Mouse (Mus musculus): Measurements from ENCODE around the gene Trp53tg5. TPM values are rescaled to one million over a fixed set of nuclear protein-coding genes. Genes with fewer than 3 reads are reported as not detected.

Trp53tg5 gene
- polyA plus RNA-seq, 1 experiment from 2014 or later: not detected

DNA sequence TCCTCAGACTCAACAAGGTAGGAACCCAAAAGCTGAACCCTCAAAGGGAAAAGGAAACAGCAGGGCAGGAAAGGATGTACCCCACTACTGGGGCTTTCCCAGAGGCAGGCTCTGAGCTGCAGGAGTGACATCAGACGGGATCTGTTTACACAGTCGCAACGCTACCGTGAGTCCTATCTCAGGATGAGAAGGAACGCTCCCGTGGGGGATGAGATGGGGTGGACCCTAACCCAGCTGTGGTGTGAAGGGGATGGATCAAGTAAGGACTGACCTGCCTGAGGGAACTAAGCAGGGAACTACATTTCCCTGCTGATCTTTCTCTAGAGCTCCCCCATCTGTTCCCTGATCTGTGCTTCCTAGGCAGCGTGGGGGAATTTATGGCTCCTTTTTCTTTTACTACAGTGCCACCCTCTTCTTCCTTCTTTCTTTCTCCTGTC, 16.6 kb downstream of the Trp53tg5 start, which contains the start of gene Sys1:
Gene Sys1 (plus strand): TSS at position 101 of the 437 bp plus-strand sequence.
- H3K4me2 ChIP-seq (ENCODE audit: low read depth, low read length): peak within 1 kb of the TSS; percentile 40
- H3K36me3 ChIP-seq (ENCODE audit: control insufficient read depth, insufficient read depth): no peaks in the 10 kb centered on the region
- peak within 1 kb of the TSS; percentile 57 for H3K9ac ChIP-seq (ENCODE audit: low read length)
- H3K27me3 ChIP-seq (ENCODE audit: control insufficient read depth, insufficient read depth, low read length): no peaks in the 10 kb centered on the region
- H3K9me3 ChIP-seq (replicated peaks; ENCODE audit: control insufficient read depth, low read length): no peaks in the 10 kb centered on the region
- 5% methylated on average over 7 of the region's 7 CpGs for WGBS
- H3K4me3 ChIP-seq (ENCODE audit: low read length): no peak within 1 kb of the TSS
- peak within 1 kb of the TSS; percentile 23 for H3K27ac ChIP-seq (ENCODE audit: low read length)
- no peak for ATAC-seq (replicated peaks; ENCODE audit: extremely low read depth, insufficient read depth, low FRiP score)
- H3K4me1 ChIP-seq (ENCODE audit: control insufficient read depth, insufficient read depth, low read length): peaks cover 52% of the 10 kb centered on the region

DNA sequence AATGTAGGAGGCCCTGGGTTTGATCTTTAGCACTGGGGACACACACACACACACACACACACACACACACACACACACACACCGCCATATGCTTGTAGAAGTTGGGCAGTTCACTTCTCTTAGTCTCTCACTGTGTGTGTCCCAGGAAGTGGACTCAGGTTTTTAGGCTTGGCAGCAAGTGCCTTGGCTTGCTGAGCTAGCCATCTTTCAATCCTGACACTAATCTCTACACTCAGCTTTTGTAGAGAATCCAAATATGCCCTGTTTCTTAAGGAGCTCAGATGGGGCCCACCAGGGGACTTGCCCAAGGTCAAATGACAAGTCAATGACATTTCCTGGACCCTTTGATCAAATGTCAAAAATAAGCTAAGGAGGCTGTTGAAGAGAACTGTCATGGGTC, 17.1 kb downstream of the Trp53tg5 start:
- Histone ChIP-seq H3K36me3 (ENCODE audit: control insufficient read depth, insufficient read depth) (no peaks in the 10 kb centered on the region), H3K9ac (ENCODE audit: low read length) (no peak overlapping the region), H3K27ac (ENCODE audit: low read length) (peak overlapping the region; percentile 23; the same call in 1 of the 2 replicates), H3K9me3 (replicated peaks; ENCODE audit: control insufficient read depth, low read length) (no peaks in the 10 kb centered on the region), H3K4me3 (ENCODE audit: low read length) (no peak overlapping the region), H3K4me2 (ENCODE audit: low read depth, low read length) (peak overlapping the region; percentile 40; the same call in 1 of the 2 replicates), H3K27me3 (ENCODE audit: control insufficient read depth, insufficient read depth, low read length) (no peaks in the 10 kb centered on the region), H3K4me1 (ENCODE audit: control insufficient read depth, insufficient read depth, low read length) (peaks cover 53% of the 10 kb centered on the region)
- WGBS: 79% methylated on average over 1 of the region's 1 CpGs
- no peak for ATAC-seq (replicated peaks; ENCODE audit: extremely low read depth, insufficient read depth, low FRiP score)

DNA sequence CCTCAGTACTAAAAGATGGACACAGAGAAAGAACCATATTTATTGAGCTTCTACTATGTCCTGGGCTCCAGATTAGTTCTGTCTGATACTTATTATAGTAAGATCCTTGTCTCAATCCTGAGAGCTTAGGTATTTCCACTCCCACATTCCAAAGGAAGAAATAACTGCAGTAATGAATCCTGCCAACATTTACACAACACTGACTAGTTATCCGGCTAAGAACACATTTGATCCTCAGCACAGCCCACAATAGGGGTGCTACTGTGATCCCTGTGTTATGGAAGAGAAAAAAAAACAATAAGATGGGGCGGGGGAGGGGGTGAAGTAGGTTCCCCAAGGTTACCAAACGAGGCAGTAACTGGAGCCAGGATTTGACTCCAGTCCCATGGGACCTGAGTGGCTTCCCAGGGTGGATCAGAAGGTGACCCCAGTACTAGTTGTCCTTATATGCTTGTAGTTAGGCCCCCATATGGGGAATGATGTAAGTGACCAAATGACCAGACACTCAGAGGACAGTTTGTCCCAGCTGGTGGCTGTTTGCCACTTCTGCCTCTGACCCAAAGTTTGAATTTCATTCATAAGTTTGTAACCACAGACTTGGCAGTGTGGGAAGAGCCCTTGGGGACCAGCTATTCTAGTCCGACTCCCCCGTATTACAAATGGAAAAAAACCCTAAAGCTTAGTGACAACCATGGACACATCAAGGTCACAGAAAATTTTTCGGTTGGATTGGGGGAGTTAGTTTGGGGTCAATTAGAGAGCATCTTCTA, 17.9 kb downstream of the Trp53tg5 start:
- no peak overlapping the region for H3K4me2 ChIP-seq (ENCODE audit: low read depth, low read length)
- H3K9ac ChIP-seq (ENCODE audit: low read length): no peak overlapping the region
- peaks cover 53% of the 10 kb centered on the region for H3K4me1 ChIP-seq (ENCODE audit: control insufficient read depth, insufficient read depth, low read length)

DNA sequence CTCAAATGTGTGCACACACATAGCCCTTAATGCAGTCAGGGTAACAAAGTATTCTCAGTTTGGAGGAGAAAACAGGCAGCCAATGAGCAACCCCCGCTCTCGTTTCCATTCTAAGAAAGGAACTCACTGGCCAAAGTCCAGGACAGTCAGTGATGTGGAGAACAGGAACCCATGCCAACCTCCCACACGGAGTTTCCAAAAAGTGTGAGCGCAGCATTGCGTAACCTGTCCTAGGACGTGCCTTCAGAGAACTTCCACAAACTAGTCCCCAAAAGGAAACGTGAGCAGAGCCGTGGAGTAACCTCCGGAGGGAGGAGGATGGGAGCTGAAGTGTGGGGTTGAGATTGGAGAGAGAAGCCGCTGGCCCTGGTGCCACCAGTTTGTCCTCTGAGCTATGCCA, 18.7 kb downstream of the Trp53tg5 start:
- 0 out of 2 replicates have a peak, but pooled peaks have one; percentile 10 for ATAC-seq (replicated peaks; ENCODE audit: extremely low read depth, insufficient read depth, low FRiP score)
- Histone ChIP-seq H3K9me3 (replicated peaks; ENCODE audit: control insufficient read depth, low read length) (peaks cover 4% of the 10 kb centered on the region), H3K36me3 (ENCODE audit: control insufficient read depth, insufficient read depth) (no peaks in the 10 kb centered on the region), H3K4me2 (ENCODE audit: low read depth, low read length) (peak overlapping the region; percentile 10; the same call in 1 of the 2 replicates), H3K4me1 (ENCODE audit: control insufficient read depth, insufficient read depth, low read length) (peaks cover 54% of the 10 kb centered on the region), H3K27ac (ENCODE audit: low read length) (peak overlapping the region; percentile 77), H3K4me3 (ENCODE audit: low read length) (no peak overlapping the region), H3K27me3 (ENCODE audit: control insufficient read depth, insufficient read depth, low read length) (peaks cover 7% of the 10 kb centered on the region; the same call in 1 of the 2 replicates), H3K9ac (ENCODE audit: low read length) (no peak overlapping the region)
- WGBS: 24% methylated on average over 10 of the region's 10 CpGs

More for the DNA sequence above, 17.9 kb downstream of the Trp53tg5 start:
- H3K4me3 ChIP-seq (ENCODE audit: low read length): no peak overlapping the region
- peak overlapping the region; percentile 77 for H3K27ac ChIP-seq (ENCODE audit: low read length)
- no peaks in the 10 kb centered on the region for H3K36me3 ChIP-seq (ENCODE audit: control insufficient read depth, insufficient read depth)
- H3K9me3 ChIP-seq (replicated peaks; ENCODE audit: control insufficient read depth, low read length): no peaks in the 10 kb centered on the region
- ATAC-seq (replicated peaks; ENCODE audit: extremely low read depth, insufficient read depth, low FRiP score): no peak
- H3K27me3 ChIP-seq (ENCODE audit: control insufficient read depth, insufficient read depth, low read length): peaks cover under 1% of the 10 kb centered on the region; the same call in 1 of the 2 replicates
- WGBS: 58% methylated on average over 6 of the region's 6 CpGs

DNA sequence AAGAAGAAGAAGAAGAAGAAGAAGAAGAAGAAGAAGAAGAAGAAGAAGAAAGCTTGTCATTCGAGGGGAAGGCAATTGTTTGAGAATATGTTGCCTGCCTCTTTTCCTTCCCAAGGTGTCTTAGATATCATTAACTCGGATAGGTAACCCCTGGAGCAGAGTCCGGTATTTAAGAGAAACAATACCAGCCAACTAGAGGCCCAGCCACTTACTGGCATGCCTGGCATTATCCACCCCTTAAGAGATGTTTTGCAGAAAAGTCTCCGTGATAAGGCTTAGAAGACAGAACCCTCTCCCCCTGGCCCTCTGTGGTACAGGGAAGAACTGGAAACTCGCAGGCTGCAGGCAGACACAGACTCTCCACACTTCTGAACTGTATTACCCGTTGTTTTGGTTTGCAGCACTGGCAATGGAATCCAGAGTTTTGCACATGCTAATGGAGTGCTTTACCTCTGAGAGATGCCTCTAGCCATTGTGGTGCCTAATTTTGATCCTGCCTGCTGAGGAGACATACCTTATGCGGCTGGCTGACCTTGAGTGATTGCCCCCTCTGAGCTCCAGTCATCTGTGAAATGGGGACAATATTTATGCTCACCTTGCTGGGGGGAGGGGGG, 19.5 kb downstream of the Trp53tg5 start:
- Histone ChIP-seq H3K9ac (ENCODE audit: low read length) (no peak overlapping the region), H3K4me3 (ENCODE audit: low read length) (no peak overlapping the region), H3K27me3 (ENCODE audit: control insufficient read depth, insufficient read depth, low read length) (peaks cover 7% of the 10 kb centered on the region; the same call in 1 of the 2 replicates), H3K27ac (ENCODE audit: low read length) (0 out of 2 replicates have a peak overlapping the region, but pooled peaks have one; percentile 1), H3K9me3 (replicated peaks; ENCODE audit: control insufficient read depth, low read length) (peaks cover 4% of the 10 kb centered on the region), H3K36me3 (ENCODE audit: control insufficient read depth, insufficient read depth) (no peaks in the 10 kb centered on the region), H3K4me1 (ENCODE audit: control insufficient read depth, insufficient read depth, low read length) (peaks cover 63% of the 10 kb centered on the region), H3K4me2 (ENCODE audit: low read depth, low read length) (no peak overlapping the region)
- 63% methylated on average over 7 of the region's 7 CpGs for whole genome bisulfite sequencing
- ATAC-seq (replicated peaks; ENCODE audit: extremely low read depth, insufficient read depth, low FRiP score): no peak

DNA sequence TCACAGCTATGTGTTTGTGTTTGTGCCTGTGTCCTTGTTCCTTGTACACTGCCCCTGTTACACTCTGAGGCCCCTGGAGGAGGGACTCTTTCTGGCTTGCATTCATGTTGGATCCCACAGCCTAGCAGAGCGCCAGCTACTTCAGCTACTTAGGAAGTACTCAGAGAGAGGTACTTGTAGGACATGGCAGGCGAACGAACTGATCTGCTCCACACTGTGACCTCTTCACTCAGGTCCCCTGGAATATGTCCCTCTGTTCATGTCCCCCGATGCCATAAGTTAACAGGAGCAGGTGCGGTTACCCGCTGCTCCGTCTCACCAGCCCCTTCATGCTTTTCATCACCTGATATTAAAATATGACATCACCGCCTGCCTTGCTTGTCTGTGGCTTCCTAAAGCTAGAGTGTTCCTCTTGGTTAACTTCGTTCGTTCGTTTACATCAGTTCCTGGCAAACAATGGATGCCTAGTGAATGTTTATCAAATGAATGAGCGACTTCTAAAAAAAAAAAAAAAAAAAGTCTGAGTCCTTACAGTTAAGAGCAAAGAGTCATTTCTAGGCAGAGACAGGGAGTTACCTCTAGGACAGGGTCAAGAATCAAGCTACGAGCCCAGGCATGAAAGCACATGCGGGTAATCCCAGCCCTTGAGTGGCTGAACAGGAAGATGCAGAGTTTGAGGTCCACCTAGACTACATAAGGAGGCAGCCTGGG, 20.3 kb downstream of the Trp53tg5 start:
- no peak overlapping the region for H3K9ac ChIP-seq (ENCODE audit: low read length)
- peaks cover 7% of the 10 kb centered on the region; the same call in 1 of the 2 replicates for H3K27me3 ChIP-seq (ENCODE audit: control insufficient read depth, insufficient read depth, low read length)
- H3K9me3 ChIP-seq (replicated peaks; ENCODE audit: control insufficient read depth, low read length): peaks cover 4% of the 10 kb centered on the region
- H3K36me3 ChIP-seq (ENCODE audit: control insufficient read depth, insufficient read depth): no peaks in the 10 kb centered on the region
- peaks cover 64% of the 10 kb centered on the region for H3K4me1 ChIP-seq (ENCODE audit: control insufficient read depth, insufficient read depth, low read length)
- peak; percentile 84 for ATAC-seq (replicated peaks; ENCODE audit: extremely low read depth, insufficient read depth, low FRiP score)
- H3K27ac ChIP-seq (ENCODE audit: low read length): peak overlapping the region; percentile 51
- 30% methylated on average over 14 of the region's 14 CpGs for WGBS
- no peak overlapping the region for H3K4me3 ChIP-seq (ENCODE audit: low read length)
- H3K4me2 ChIP-seq (ENCODE audit: low read depth, low read length): peak overlapping the region; percentile 8

DNA sequence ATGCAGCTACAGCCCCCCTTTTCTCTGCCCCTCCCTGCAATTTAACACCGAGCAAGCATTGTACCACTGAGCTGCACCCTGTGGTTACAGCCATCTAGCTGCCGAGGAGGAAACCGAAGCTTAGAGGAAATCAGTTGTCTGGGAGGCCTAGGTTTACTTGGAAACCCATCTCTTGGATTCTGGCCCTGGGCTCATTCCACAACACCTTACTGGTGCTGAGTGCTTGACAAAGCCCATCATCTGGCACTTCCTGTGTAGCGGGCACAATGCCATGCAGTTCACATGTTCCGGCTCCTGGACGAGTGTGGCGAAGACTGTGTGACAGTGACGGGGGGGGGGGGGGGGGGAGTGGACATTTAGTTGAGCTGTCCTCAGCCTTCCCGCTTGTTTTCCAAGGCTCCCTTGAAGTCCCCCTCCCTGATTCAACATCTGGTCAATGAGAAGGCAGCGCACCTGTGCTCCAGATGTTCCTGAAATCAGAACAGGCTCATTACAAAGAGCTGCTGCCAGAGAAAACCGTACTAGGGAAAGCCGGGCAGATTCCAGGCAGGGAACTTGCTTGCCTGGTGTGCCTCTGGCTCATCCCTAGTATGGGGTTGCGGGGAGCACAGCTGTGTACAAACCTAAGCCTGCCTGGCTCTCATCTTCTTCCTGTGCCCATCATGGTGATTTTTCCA, 21.4 kb downstream of the Trp53tg5 start:
- no peak overlapping the region for H3K4me3 ChIP-seq (ENCODE audit: low read length)
- no peaks in the 10 kb centered on the region for H3K36me3 ChIP-seq (ENCODE audit: control insufficient read depth, insufficient read depth)
- H3K4me2 ChIP-seq (ENCODE audit: low read depth, low read length): peak overlapping the region; percentile 8
- peaks cover 4% of the 10 kb centered on the region for H3K9me3 ChIP-seq (replicated peaks; ENCODE audit: control insufficient read depth, low read length)
- H3K9ac ChIP-seq (ENCODE audit: low read length): no peak overlapping the region
- peak overlapping the region; percentile 6 for H3K27ac ChIP-seq (ENCODE audit: low read length)
- H3K4me1 ChIP-seq (ENCODE audit: control insufficient read depth, insufficient read depth, low read length): peaks cover 64% of the 10 kb centered on the region
- peaks cover 8% of the 10 kb centered on the region; the same call in 1 of the 2 replicates for H3K27me3 ChIP-seq (ENCODE audit: control insufficient read depth, insufficient read depth, low read length)
- ATAC-seq (replicated peaks; ENCODE audit: extremely low read depth, insufficient read depth, low FRiP score): peak; percentile 65
- 28% methylated on average over 12 of the region's 13 CpGs for WGBS

DNA sequence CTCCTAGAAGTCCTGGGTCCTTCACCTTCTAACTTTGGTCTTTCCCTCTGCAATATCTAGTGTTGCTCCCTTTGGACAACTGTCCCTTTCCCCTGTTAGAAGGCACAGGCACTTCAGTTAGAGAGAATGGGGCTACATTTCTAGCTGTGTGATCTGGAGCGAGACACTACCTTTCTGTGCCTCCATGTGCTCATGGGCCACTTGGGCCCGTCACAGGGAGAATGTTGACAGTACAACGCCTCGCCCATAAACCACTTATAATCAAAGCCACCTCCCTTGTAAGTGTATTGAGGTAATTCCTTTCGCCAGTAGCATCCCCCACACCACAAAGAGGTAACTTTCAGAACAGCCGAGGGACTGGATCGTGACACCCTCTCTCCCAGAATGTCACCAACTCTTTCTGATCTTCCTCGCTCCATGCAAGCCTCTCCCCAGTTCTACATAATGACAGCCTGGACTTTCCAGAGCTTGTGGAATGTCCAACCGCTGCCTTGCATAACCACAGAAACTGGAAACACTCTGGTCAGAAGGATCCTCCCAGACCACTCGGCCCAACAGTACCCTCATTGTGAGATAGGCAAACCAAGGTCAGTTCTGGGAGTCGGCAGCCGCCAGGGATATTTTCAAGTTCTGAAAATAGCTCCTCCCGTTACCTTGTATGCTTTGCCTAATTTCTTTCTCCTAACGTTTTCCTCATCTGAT, 24.0 kb downstream of the Trp53tg5 start:
- peaks cover 8% of the 10 kb centered on the region; the same call in 1 of the 2 replicates for H3K27me3 ChIP-seq (ENCODE audit: control insufficient read depth, insufficient read depth, low read length)
- H3K4me3 ChIP-seq (ENCODE audit: low read length): no peak overlapping the region
- H3K27ac ChIP-seq (ENCODE audit: low read length): 0 out of 2 replicates have a peak overlapping the region, but pooled peaks have one; percentile 4
- 49% methylated on average over 14 of the region's 14 CpGs for WGBS
- no peak overlapping the region for H3K9ac ChIP-seq (ENCODE audit: low read length)
- peaks cover 4% of the 10 kb centered on the region for H3K9me3 ChIP-seq (replicated peaks; ENCODE audit: control insufficient read depth, low read length)
- peaks cover 40% of the 10 kb centered on the region for H3K4me1 ChIP-seq (ENCODE audit: control insufficient read depth, insufficient read depth, low read length)
- no peak for ATAC-seq (replicated peaks; ENCODE audit: extremely low read depth, insufficient read depth, low FRiP score)
- H3K36me3 ChIP-seq (ENCODE audit: control insufficient read depth, insufficient read depth): no peaks in the 10 kb centered on the region
- no peak overlapping the region for H3K4me2 ChIP-seq (ENCODE audit: low read depth, low read length)
